ENCODE assay signal across 22 mouse cellular contexts in the genomic region with DNA sequence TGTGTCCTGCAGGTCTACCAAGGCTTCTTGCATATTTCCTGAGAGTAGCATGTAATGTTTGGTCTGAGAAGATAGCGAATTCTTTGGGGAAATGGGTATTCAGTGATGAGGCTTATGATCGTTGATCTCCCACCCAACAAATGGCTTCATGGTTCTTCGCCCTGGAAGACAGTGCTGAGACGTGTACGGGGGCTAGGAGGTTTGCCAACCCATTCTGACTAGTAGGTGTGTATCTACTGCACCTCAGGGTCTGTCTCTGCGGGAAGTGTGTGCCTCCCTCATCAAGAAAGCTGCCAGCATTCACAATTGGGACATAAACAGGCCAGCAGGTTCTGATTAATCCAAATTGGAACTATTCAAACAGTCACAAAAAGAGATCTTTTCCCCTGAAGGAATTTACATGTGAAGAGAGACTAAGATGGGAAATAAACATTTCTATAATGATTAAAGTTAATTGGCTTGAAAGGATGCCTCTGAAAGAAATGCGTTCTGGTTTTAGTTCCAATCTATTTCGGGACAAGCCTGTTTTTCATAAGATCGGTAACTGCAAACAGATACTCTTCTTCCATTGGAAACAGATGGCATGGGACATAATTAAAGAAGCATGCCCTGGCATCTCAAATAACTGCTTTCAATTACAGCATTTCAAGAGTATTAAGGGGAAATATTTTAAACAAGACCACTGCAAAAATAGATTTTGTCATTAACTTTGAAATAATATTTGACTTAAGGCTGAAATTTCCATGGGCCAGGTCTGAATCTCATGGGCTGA. TPM values are rescaled to one million over a fixed set of nuclear protein-coding genes. Genes with fewer than 3 reads are reported as not detected.
DNase-seq lines count a peak whose midpoint lies in the region; ATAC-seq and TF ChIP-seq lines count a peak whose summit lies in the region.
"Had no signal": no experiment of that assay in that cellular context is flagged by ENCODE, and none has a peak within 500 bp of the region (broad histone marks: within the 10 kb centered on the region; RNA-seq: fewer than 3 reads in every experiment).

No protein-coding gene starts in this region.

- WGBS in hindbrain, embryonic 13.5 days, result 73% methylated on average over 9 of the region's 9 CpGs
- 73% methylated on average over 9 of the region's 9 CpGs for WGBS in hindbrain, embryonic 11.5 days
- 27% methylated on average over 9 of the region's 9 CpGs for WGBS in embryonic facial prominence, embryonic 12.5 days
- WGBS in limb, embryonic 11.5 days, result 28% methylated on average over 9 of the region's 9 CpGs

- no peak overlapping the region for H3K9ac ChIP-seq in hindbrain, embryonic 13.5 days
- no peak overlapping the region for H3K9ac ChIP-seq in hindbrain, embryonic 11.5 days (ENCODE audit: low read depth, low read length)
- H3K9ac ChIP-seq in embryonic facial prominence, embryonic 12.5 days, result no peak overlapping the region
- no peak overlapping the region for H3K9ac ChIP-seq in limb, embryonic 11.5 days (ENCODE audit: low read length)
- H3K9ac ChIP-seq: heart, embryonic 13.5 days; limb, embryonic 12.5 days; liver, embryonic 15.5 days; stomach, embryonic 15.5 days had no signal

- no peaks in the 10 kb centered on the region for H3K36me3 ChIP-seq in hindbrain, embryonic 13.5 days
- no peaks in the 10 kb centered on the region for H3K36me3 ChIP-seq in hindbrain, embryonic 11.5 days (ENCODE audit: control insufficient read depth, insufficient read depth, low read length)
- no peaks in the 10 kb centered on the region for H3K36me3 ChIP-seq in embryonic facial prominence, embryonic 12.5 days
- H3K36me3 ChIP-seq in limb, embryonic 11.5 days (ENCODE audit: control insufficient read depth, insufficient read depth, low read length), result no peaks in the 10 kb centered on the region
- H3K36me3 ChIP-seq: heart, embryonic 13.5 days; limb, embryonic 12.5 days; liver, embryonic 15.5 days; stomach, embryonic 15.5 days had no signal

- no peak for ATAC-seq in hindbrain, embryonic 13.5 days (ENCODE audit: low FRiP score)
- ATAC-seq in hindbrain, embryonic 11.5 days (ENCODE audit: low FRiP score), result no peak
- 0 out of 2 replicates have a peak, but pooled peaks have one; percentile 60 for ATAC-seq in embryonic facial prominence, embryonic 12.5 days (ENCODE audit: insufficient number of reproducible peaks, insufficient read depth, low FRiP score, low TSS enrichment)
- no peak; the same call in 1 of the 2 replicates for ATAC-seq in limb, embryonic 11.5 days (ENCODE audit: insufficient number of reproducible peaks, low FRiP score, low TSS enrichment, low read depth)
- ATAC-seq: midbrain, embryonic 16.5 days had no signal

- no peak for DNase-seq in hindbrain, embryonic 11.5 days (ENCODE audit: low spot score)
- peak; percentile 57 for DNase-seq in brain, embryonic 14.5 days (ENCODE audit: low read depth)
- DNase-seq in limb, embryonic 11.5 days (ENCODE audit: low spot score), result peak; percentile 38
- DNase-seq in thymus, postnatal 10 days (ENCODE audit: low spot score in 2 of 2), result no peak
- DNase-seq in lung, postnatal 36 days, result no peak
- DNase-seq: cerebellum, adult 11 months; heart, postnatal 4 days; kidney, adult 2 months; kidney, postnatal 36 days; lung, postnatal 10 days; right cerebral cortex, adult 18-20 months; spleen, adult 18-20 months; thymus, postnatal 14 days had no signal

- H3K27ac ChIP-seq in hindbrain, embryonic 13.5 days, result peak overlapping the region; percentile 26; the same call in 1 of the 2 replicates
- H3K27ac ChIP-seq in hindbrain, embryonic 11.5 days (ENCODE audit: low read depth, low read length), result no peak overlapping the region
- H3K27ac ChIP-seq in embryonic facial prominence, embryonic 12.5 days, result peak overlapping the region; percentile 72
- H3K27ac ChIP-seq in limb, embryonic 11.5 days (replicated peaks; ENCODE audit: low read depth, low read length), result no peak overlapping the region
- H3K27ac ChIP-seq: heart, embryonic 13.5 days; limb, embryonic 12.5 days; liver, embryonic 15.5 days; stomach, embryonic 15.5 days had no signal

- TF ChIP-seq POLR2A in brain, embryonic 14.5 days (IDR thresholded peaks at IDR 0.05; ENCODE audit: borderline replicate concordance, extremely low read depth, insufficient read depth, insufficient read length, poor library complexity, severe bottlenecking), result no peak

- H3K4me1 ChIP-seq in hindbrain, embryonic 13.5 days (replicated peaks), result no peaks in the 10 kb centered on the region
- no peaks in the 10 kb centered on the region for H3K4me1 ChIP-seq in hindbrain, embryonic 11.5 days (replicated peaks; ENCODE audit: control insufficient read depth, insufficient read depth, low read length)
- peaks cover 3% of the 10 kb centered on the region; the same call in 1 of the 2 replicates for H3K4me1 ChIP-seq in embryonic facial prominence, embryonic 12.5 days
- H3K4me1 ChIP-seq in limb, embryonic 11.5 days (ENCODE audit: control insufficient read depth, insufficient read depth, low read length), result peaks cover 4% of the 10 kb centered on the region; the same call in 1 of the 2 replicates
- H3K4me1 ChIP-seq: heart, embryonic 13.5 days; liver, embryonic 15.5 days; megakaryocyte, embryonic 14.5 days; stomach, embryonic 15.5 days had no signal

- no peaks in the 10 kb centered on the region for H3K9me3 ChIP-seq in hindbrain, embryonic 13.5 days
- no peaks in the 10 kb centered on the region for H3K9me3 ChIP-seq in hindbrain, embryonic 11.5 days (ENCODE audit: control insufficient read depth, low read length)
- H3K9me3 ChIP-seq in embryonic facial prominence, embryonic 12.5 days, result no peaks in the 10 kb centered on the region
- H3K9me3 ChIP-seq in limb, embryonic 11.5 days (ENCODE audit: control insufficient read depth, low read length), result no peaks in the 10 kb centered on the region
- H3K9me3 ChIP-seq: heart, embryonic 13.5 days; limb, embryonic 12.5 days; liver, embryonic 15.5 days; megakaryocyte, embryonic 14.5 days; stomach, embryonic 15.5 days had no signal

- H3K4me2 ChIP-seq in hindbrain, embryonic 13.5 days, result no peak overlapping the region
- no peak overlapping the region for H3K4me2 ChIP-seq in hindbrain, embryonic 11.5 days (replicated peaks; ENCODE audit: low read depth, low read length)
- H3K4me2 ChIP-seq in embryonic facial prominence, embryonic 12.5 days (replicated peaks), result no peak overlapping the region
- no peak overlapping the region for H3K4me2 ChIP-seq in limb, embryonic 11.5 days (ENCODE audit: low read depth, severe bottlenecking)
- H3K4me2 ChIP-seq: heart, embryonic 13.5 days; limb, embryonic 12.5 days; liver, embryonic 15.5 days; stomach, embryonic 15.5 days had no signal

- H3K4me3 ChIP-seq in hindbrain, embryonic 13.5 days, result no peak overlapping the region
- no peak overlapping the region for H3K4me3 ChIP-seq in hindbrain, embryonic 11.5 days (ENCODE audit: low read depth, low read length)
- H3K4me3 ChIP-seq in embryonic facial prominence, embryonic 12.5 days, result no peak overlapping the region
- no peak overlapping the region for H3K4me3 ChIP-seq in limb, embryonic 11.5 days (ENCODE audit: low read depth, low read length)
- H3K4me3 ChIP-seq: heart, embryonic 13.5 days; limb, embryonic 12.5 days; liver, embryonic 15.5 days; megakaryocyte, embryonic 14.5 days; stomach, embryonic 15.5 days had no signal

- TF ChIP-seq CTCF in brain, embryonic 14.5 days (IDR thresholded peaks at IDR 0.05; ENCODE audit: borderline replicate concordance, extremely low read depth, insufficient read depth, insufficient read length), result no peak

- no peaks in the 10 kb centered on the region for H3K27me3 ChIP-seq in hindbrain, embryonic 13.5 days
- H3K27me3 ChIP-seq in hindbrain, embryonic 11.5 days (ENCODE audit: control insufficient read depth, insufficient read depth, low read length), result no peaks in the 10 kb centered on the region
- H3K27me3 ChIP-seq in embryonic facial prominence, embryonic 12.5 days, result no peaks in the 10 kb centered on the region
- H3K27me3 ChIP-seq in limb, embryonic 11.5 days (ENCODE audit: control insufficient read depth, insufficient read depth, low read length), result no peaks in the 10 kb centered on the region
- H3K27me3 ChIP-seq: heart, embryonic 13.5 days; limb, embryonic 12.5 days; liver, embryonic 15.5 days; megakaryocyte, embryonic 14.5 days; stomach, embryonic 15.5 days had no signal

RNA-seq across cellular contexts. Expression of gene Mroh9, which starts 43.8 kb away (rescaled TPM):
- not detected in 2 replicates for polyA plus RNA-seq in hindbrain, embryonic 13.5 days (2015; fragmentation: Nextera tagmentation; extraction: Ambion mirVana)
- not detected in 2 replicates for polyA plus RNA-seq in hindbrain, embryonic 11.5 days (2014; fragmentation: Nextera tagmentation; extraction: Ambion mirVana)
- polyA plus RNA-seq in brain, embryonic 14.5 days (2012; rRNA removed), result not detected in 2 replicates
- not detected in 2 replicates for polyA plus RNA-seq in embryonic facial prominence, embryonic 12.5 days (2016; fragmentation: Nextera tagmentation; extraction: Ambion mirVana)
- not detected in 2 replicates for polyA plus RNA-seq in limb, embryonic 11.5 days (2014; fragmentation: Nextera tagmentation; extraction: Ambion mirVana)
- polyA plus RNA-seq: gonadal fat pad, adult 2 months; heart, embryonic 13.5 days; kidney, adult 2 months; limb, embryonic 12.5 days; liver, embryonic 15.5 days; midbrain, embryonic 16.5 days; stomach, embryonic 15.5 days had no signal

Comparison
In these comparisons a context has a peak if more than half of its experiments do, and no peak if none do; other contexts are left out.
1. H3K27ac ChIP-seq: peak in hindbrain, embryonic 13.5 days (single experiment) and embryonic facial prominence, embryonic 12.5 days (single experiment); none in hindbrain, embryonic 11.5 days (single experiment) and limb, embryonic 11.5 days (single experiment).
2. DNase-seq: peak in brain, embryonic 14.5 days (single experiment) and limb, embryonic 11.5 days (single experiment); none in hindbrain, embryonic 11.5 days (single experiment), thymus, postnatal 10 days (0 of 2) and lung, postnatal 36 days (single experiment).